ENCODE assay signal across 33 mouse cellular contexts in genomic region chr9:55411154-55411553, GRCm38 (mm10).
A peak's percentile ranks its signal among the peaks of the same experiment; 100 is the strongest.
DNase-seq lines count a peak whose midpoint lies in the region; ATAC-seq and TF ChIP-seq lines count a peak whose summit lies in the region.
"Had no signal": no experiment of that assay in that cellular context is flagged by ENCODE, and none has a peak within 500 bp of the region (broad histone marks: within the 10 kb centered on the region; RNA-seq: fewer than 3 reads in every experiment).

No protein-coding gene starts in this region.

- H3K9ac ChIP-seq in MEL (ENCODE audit: control insufficient read depth, low read depth, low read length, poor library complexity, severe bottlenecking), result no peak overlapping the region
- H3K9ac ChIP-seq in intestine, embryonic 16.5 days (ENCODE audit: low read depth, low read length), result no peak overlapping the region
- H3K9ac ChIP-seq in stomach, postnatal 0 days (ENCODE audit: low read length), result no peak overlapping the region
- H3K9ac ChIP-seq: embryonic facial prominence, embryonic 12.5 days; heart, embryonic 13.5 days; hindbrain, embryonic 15.5 days; limb, embryonic 15.5 days; liver, embryonic 14.5 days; lung, embryonic 14.5 days; neural tube, embryonic 13.5 days had no signal

- H3K4me1 ChIP-seq in cerebellum, adult 2 months (ENCODE audit: control insufficient read depth, insufficient read depth, low read length), result peaks cover 21% of the 10 kb centered on the region
- H3K4me1 ChIP-seq in MEL (ENCODE audit: control insufficient read depth in 1 of 2, insufficient read depth in 2 of 2, low read length in 2 of 2), result no peaks in the 10 kb centered on the region; a peak in 1 of 4 replicates
- 0 out of 2 replicates have a peak, but pooled peaks cover 7% of the 10 kb centered on the region for H3K4me1 ChIP-seq in intestine, embryonic 16.5 days (ENCODE audit: control insufficient read depth, insufficient read depth, low read length)
- no peaks in the 10 kb centered on the region for H3K4me1 ChIP-seq in stomach, postnatal 0 days (replicated peaks; ENCODE audit: control insufficient read depth, insufficient read depth)

- no peaks in the 10 kb centered on the region for H3K79me2 ChIP-seq in MEL (ENCODE audit: control insufficient read depth, insufficient read depth, low read length, poor library complexity)

- H3K27me3 ChIP-seq in cerebellum, adult 2 months (ENCODE audit: control insufficient read depth, insufficient read depth, low read length), result no peaks in the 10 kb centered on the region
- peaks cover 5 to 7% of the 10 kb centered on the region in 2 experiments; a peak in 3 of 4 replicates for H3K27me3 ChIP-seq in MEL (ENCODE audit: control insufficient read depth in 1 of 2, insufficient read depth in 2 of 2, low read length in 2 of 2)
- H3K27me3 ChIP-seq in intestine, embryonic 16.5 days (replicated peaks; ENCODE audit: control insufficient read depth, insufficient read depth, low read length), result no peaks in the 10 kb centered on the region
- H3K27me3 ChIP-seq in stomach, postnatal 0 days (ENCODE audit: control insufficient read depth, insufficient read depth, low read length), result no peaks in the 10 kb centered on the region
- H3K27me3 ChIP-seq: embryonic facial prominence, embryonic 12.5 days; hindbrain, embryonic 15.5 days; limb, embryonic 15.5 days; neural tube, embryonic 13.5 days had no signal

- 50% methylated on average over 6 of the region's 6 CpGs for WGBS in cerebellum, adult 2 months
- WGBS in intestine, embryonic 16.5 days, result 32% methylated on average over 6 of the region's 6 CpGs
- 31% methylated on average over 6 of the region's 6 CpGs for WGBS in stomach, postnatal 0 days

- no peaks in the 10 kb centered on the region for H3K36me3 ChIP-seq in MEL (ENCODE audit: control insufficient read depth in 1 of 2, insufficient read depth in 2 of 2, low read length in 2 of 2)
- H3K36me3 ChIP-seq in intestine, embryonic 16.5 days (ENCODE audit: control insufficient read depth, insufficient read depth, low read length), result no peaks in the 10 kb centered on the region
- H3K36me3 ChIP-seq in stomach, postnatal 0 days (ENCODE audit: control insufficient read depth, insufficient read depth, low read length), result no peaks in the 10 kb centered on the region
- H3K36me3 ChIP-seq: embryonic facial prominence, embryonic 12.5 days; heart, embryonic 13.5 days; hindbrain, embryonic 10.5 days; hindbrain, embryonic 15.5 days; limb, embryonic 10.5 days; limb, embryonic 15.5 days; midbrain, embryonic 10.5 days; neural tube, embryonic 13.5 days had no signal

- TF ChIP-seq EP300 in MEL (IDR thresholded peaks at IDR 0.05; ENCODE audit: low read depth in 1 of 2, low read length in 2 of 2), result no peak
- TF ChIP-seq EP300 in stomach, postnatal 0 days (optimal IDR thresholded peaks at IDR 0.05), result no peak

- H3K4me2 ChIP-seq in intestine, embryonic 16.5 days (ENCODE audit: low read depth, low read length), result no peak overlapping the region
- H3K4me2 ChIP-seq in stomach, postnatal 0 days (replicated peaks; ENCODE audit: low read depth), result no peak overlapping the region
- H3K4me2 ChIP-seq: embryonic facial prominence, embryonic 12.5 days; heart, embryonic 13.5 days; hindbrain, embryonic 15.5 days; limb, embryonic 15.5 days; lung, embryonic 14.5 days; neural tube, embryonic 13.5 days had no signal

- no peak for DNase-seq in cerebellum, adult 2 months
- no peak for DNase-seq in cerebellum, adult 9-11 months
- DNase-seq in MEL (ENCODE audit: low read depth, low spot score), result peak; percentile 36
- DNase-seq in stomach, postnatal 0 days (ENCODE audit: low spot score), result peak; percentile 26
- no peak for DNase-seq in layer of hippocampus, postnatal 36 days
- no peak for DNase-seq in ovary, postnatal 14 days (ENCODE audit: low spot score)
- DNase-seq: adrenal gland, adult 8-10 months; cerebellum, adult 9-10 months; embryo, embryonic 11 days; gastrocnemius, postnatal 36 days; heart, adult 18-20 months; heart, postnatal 10 days; kidney, adult 8-10 months; kidney, postnatal 4 days; lung, embryonic 14.5 days; right cerebral cortex, adult 18-20 months; right cerebral cortex, postnatal 4 days; thymus, postnatal 14 days had no signal

- TF ChIP-seq POLR2A in cerebellum, adult 2 months (IDR thresholded peaks at IDR 0.05; ENCODE audit: borderline replicate concordance, insufficient read depth, low read length), result no peak
- no peak for TF ChIP-seq POLR2A in MEL (IDR thresholded peaks at IDR 0.05; ENCODE audit: control insufficient read depth in 1 of 2, insufficient read depth in 1 of 2, low read depth in 1 of 2, low read length in 2 of 2, poor library complexity in 1 of 2)

- H3K27ac ChIP-seq in cerebellum, adult 2 months (ENCODE audit: insufficient read depth, low read length), result 0 out of 2 replicates have a peak overlapping the region, but pooled peaks have one; percentile 13
- H3K27ac ChIP-seq in MEL (ENCODE audit: control insufficient read depth, low read depth, low read length), result no peak overlapping the region
- no peak overlapping the region for H3K27ac ChIP-seq in intestine, embryonic 16.5 days (ENCODE audit: low read length)
- H3K27ac ChIP-seq in stomach, postnatal 0 days (replicated peaks), result no peak overlapping the region
- H3K27ac ChIP-seq: embryonic facial prominence, embryonic 12.5 days; heart, embryonic 13.5 days; hindbrain, embryonic 15.5 days; kidney, postnatal 0 days; limb, embryonic 10.5 days; limb, embryonic 15.5 days; liver, embryonic 14.5 days; midbrain, embryonic 10.5 days; neural tube, embryonic 13.5 days had no signal

- TF ChIP-seq RAD21 in MEL (IDR thresholded peaks at IDR 0.05; ENCODE audit: low read depth, low read length), result no peak

- ATAC-seq in intestine, embryonic 16.5 days, result peak; percentile 68
- ATAC-seq in stomach, postnatal 0 days (ENCODE audit: low FRiP score, low TSS enrichment), result peak; percentile 45; the same call in 1 of the 2 replicates
- ATAC-seq: activated CD4-positive, CD25-positive, alpha-beta regulatory T cell, adult 4 months; forebrain, embryonic 14.5 days; inflammation-experienced regulatory T-cells, adult 6 months had no signal

- H3K4me3 ChIP-seq in cerebellum, adult 2 months (replicated peaks; ENCODE audit: insufficient read depth, low read depth, low read length), result no peak overlapping the region
- H3K4me3 ChIP-seq in MEL (ENCODE audit: control insufficient read depth in 1 of 2, insufficient read depth in 1 of 2, low read depth in 2 of 2, low read length in 2 of 2), result no peak overlapping the region; a peak in 1 of 4 replicates
- no peak overlapping the region for H3K4me3 ChIP-seq in intestine, embryonic 16.5 days (ENCODE audit: low read length)
- no peak overlapping the region for H3K4me3 ChIP-seq in stomach, postnatal 0 days (ENCODE audit: low read depth, low read length)
- H3K4me3 ChIP-seq: embryonic facial prominence, embryonic 12.5 days; heart, embryonic 13.5 days; hindbrain, embryonic 10.5 days; hindbrain, embryonic 15.5 days; limb, embryonic 10.5 days; limb, embryonic 15.5 days; midbrain, embryonic 10.5 days; myocyte; neural tube, embryonic 13.5 days had no signal

- H3K9me3 ChIP-seq in MEL (replicated peaks; ENCODE audit: insufficient read depth, low read length), result no peaks in the 10 kb centered on the region
- H3K9me3 ChIP-seq in intestine, embryonic 16.5 days (ENCODE audit: control insufficient read depth, low read length), result no peaks in the 10 kb centered on the region
- no peaks in the 10 kb centered on the region for H3K9me3 ChIP-seq in stomach, postnatal 0 days (ENCODE audit: control insufficient read depth, low read length)
- H3K9me3 ChIP-seq: embryonic facial prominence, embryonic 12.5 days; heart, embryonic 13.5 days; hindbrain, embryonic 10.5 days; hindbrain, embryonic 15.5 days; limb, embryonic 10.5 days; limb, embryonic 15.5 days; midbrain, embryonic 10.5 days; neural tube, embryonic 13.5 days had no signal

- TF ChIP-seq CTCF in cerebellum, adult 2 months (IDR thresholded peaks at IDR 0.05; ENCODE audit: borderline replicate concordance, insufficient read depth, low read depth, low read length), result no peak
- no peak for TF ChIP-seq CTCF in MEL (IDR thresholded peaks at IDR 0.05 in 2 of 3, conservative IDR thresholded peaks at IDR 0.05 in 1 of 3; ENCODE audit: control insufficient read depth in 1 of 3, insufficient read depth in 1 of 3, low read depth in 2 of 3, low read length in 3 of 3, poor library complexity in 1 of 3, severe bottlenecking in 1 of 3)
- TF ChIP-seq CTCF in stomach, postnatal 0 days (IDR thresholded peaks at IDR 0.05; ENCODE audit: low read depth), result no peak

TF ChIP-seq in MEL, 35 proteins besides CTCF, POLR2A, EP300 and RAD21:
- TF ChIP-seq SMC3 (IDR thresholded peaks at IDR 0.05; ENCODE audit: low read depth, low read length) (no peak), USF2 (IDR thresholded peaks at IDR 0.05; ENCODE audit: borderline replicate concordance in 1 of 2, insufficient read depth in 1 of 2, low read depth in 1 of 2, low read length in 2 of 2) (no peak), MYC (IDR thresholded peaks at IDR 0.05; ENCODE audit: low read depth, low read length) (no peak)

Comparison
In these comparisons a context has a peak if more than half of its experiments do, and no peak if none do; other contexts are left out.
1. DNase-seq: peak in MEL (single experiment) and stomach, postnatal 0 days (single experiment); none in cerebellum, adult 2 months (0 of 2), cerebellum, adult 9-11 months (single experiment), layer of hippocampus, postnatal 36 days (0 of 2) and ovary, postnatal 14 days (single experiment).